Mouse (Mus musculus): ENCODE results near the gene Yipf2. TPM values are rescaled to one million over a fixed set of nuclear protein-coding genes. Genes with fewer than 3 reads are reported as not detected.

Gene Yipf2
- polyA plus RNA-seq, 1 experiment from 2014 or later, result 30.2 TPM

- 1% methylated on average over 44 of the region's 45 CpGs for WGBS
- Histone ChIP-seq H3K27me3 (ENCODE audit: insufficient read depth, low read length) (no peaks in the 10 kb centered on the region), H3K4me3 (replicated peaks; ENCODE audit: low read depth, low read length) (peak within 1 kb of the TSS; percentile 71), H3K9ac (ENCODE audit: low read depth, low read length) (peak within 1 kb of the TSS; percentile 78), H3K36me3 (ENCODE audit: insufficient read depth, low read length) (no peaks in the 10 kb centered on the region), H3K4me2 (ENCODE audit: low read length) (peak within 1 kb of the TSS; percentile 71), H3K9me3 (replicated peaks; ENCODE audit: low read length) (no peaks in the 10 kb centered on the region), H3K27ac (peak within 1 kb of the TSS; percentile 95), H3K4me1 (replicated peaks; ENCODE audit: insufficient read depth, low read length) (peaks cover 10% of the 10 kb centered on the region)
- no peak for TF ChIP-seq CTCF (IDR thresholded peaks at IDR 0.05; ENCODE audit: low read depth)
- peak; percentile 99 for DNase-seq (ENCODE audit: low spot score)
- peak; percentile 96 for ATAC-seq (replicated peaks; ENCODE audit: low FRiP score, low read depth)
These were observed 23.1 kb upstream of the Yipf2 start, which contains the start of gene Smarca4 for GRCm38 (mm10) chr9:21615617-21616231. Gene Smarca4 (plus strand): TSS chr9:21616169.

- Histone ChIP-seq H3K36me3 (ENCODE audit: insufficient read depth, low read length) (no peaks in the 10 kb centered on the region), H3K9ac (ENCODE audit: low read depth, low read length) (peak overlapping the region; percentile 72), H3K4me3 (replicated peaks; ENCODE audit: low read depth, low read length) (peak overlapping the region; percentile 51), H3K27ac (peak overlapping the region; percentile 90), H3K27me3 (ENCODE audit: insufficient read depth, low read length) (no peaks in the 10 kb centered on the region), H3K4me2 (ENCODE audit: low read length) (peak overlapping the region; percentile 68), H3K9me3 (replicated peaks; ENCODE audit: low read length) (no peaks in the 10 kb centered on the region), H3K4me1 (replicated peaks; ENCODE audit: insufficient read depth, low read length) (peaks cover 10% of the 10 kb centered on the region)
- ATAC-seq (replicated peaks; ENCODE audit: low FRiP score, low read depth) (no peak), DNase-seq (ENCODE audit: low spot score) (peak; percentile 18)
- 72% methylated on average over 15 of the region's 15 CpGs for WGBS
- no peak for TF ChIP-seq CTCF (IDR thresholded peaks at IDR 0.05; ENCODE audit: low read depth)
These were observed 22.4 kb upstream of the Yipf2 start for GRCm38 (mm10) chr9:21614864-21615616.

- H3K4me2 ChIP-seq (ENCODE audit: low read length), result no peak overlapping the region
- DNase-seq (ENCODE audit: low spot score) (no peak), ATAC-seq (replicated peaks; ENCODE audit: low FRiP score, low read depth) (no peak)
- no peak overlapping the region for H3K27ac ChIP-seq
- H3K36me3 ChIP-seq (ENCODE audit: insufficient read depth, low read length), result no peaks in the 10 kb centered on the region
- H3K9ac ChIP-seq (ENCODE audit: low read depth, low read length), result no peak overlapping the region
- no peaks in the 10 kb centered on the region for H3K27me3 ChIP-seq (ENCODE audit: insufficient read depth, low read length)
- 86% methylated on average over 1 of the region's 1 CpGs for WGBS
- no peak for TF ChIP-seq CTCF (IDR thresholded peaks at IDR 0.05; ENCODE audit: low read depth)
- no peak overlapping the region for H3K4me3 ChIP-seq (replicated peaks; ENCODE audit: low read depth, low read length)
- no peaks in the 10 kb centered on the region for H3K4me1 ChIP-seq (replicated peaks; ENCODE audit: insufficient read depth, low read length)
- no peaks in the 10 kb centered on the region for H3K9me3 ChIP-seq (replicated peaks; ENCODE audit: low read length)
These were observed 17.2 kb upstream of the Yipf2 start for GRCm38 (mm10) chr9:21609861-21610260.

GRCm38 (mm10) chr9:21606648-21607047 lies 14.0 kb upstream of the Yipf2 start:
- no peak for TF ChIP-seq CTCF (IDR thresholded peaks at IDR 0.05; ENCODE audit: low read depth)
- H3K9ac ChIP-seq (ENCODE audit: low read depth, low read length), result no peak overlapping the region
- 75% methylated on average over 1 of the region's 1 CpGs for WGBS

GRCm38 (mm10) chr9:21605865-21606264 lies 13.2 kb upstream of the Yipf2 start:
- no peak overlapping the region for H3K9ac ChIP-seq (ENCODE audit: low read depth, low read length)
- H3K9me3 ChIP-seq (replicated peaks; ENCODE audit: low read length), result no peaks in the 10 kb centered on the region
- TF ChIP-seq CTCF (IDR thresholded peaks at IDR 0.05; ENCODE audit: low read depth), result no peak
- ATAC-seq (replicated peaks; ENCODE audit: low FRiP score, low read depth) (no peak), DNase-seq (ENCODE audit: low spot score) (no peak)
- H3K4me1 ChIP-seq (replicated peaks; ENCODE audit: insufficient read depth, low read length), result no peaks in the 10 kb centered on the region
- no peaks in the 10 kb centered on the region for H3K27me3 ChIP-seq (ENCODE audit: insufficient read depth, low read length)
- no peak overlapping the region for H3K4me2 ChIP-seq (ENCODE audit: low read length)
- no peaks in the 10 kb centered on the region for H3K36me3 ChIP-seq (ENCODE audit: insufficient read depth, low read length)
- 79% methylated on average over 5 of the region's 5 CpGs for WGBS
- no peak overlapping the region for H3K27ac ChIP-seq
- no peak overlapping the region for H3K4me3 ChIP-seq (replicated peaks; ENCODE audit: low read depth, low read length)

More at GRCm38 (mm10) chr9:21606648-21607047, 14.0 kb upstream of the Yipf2 start:
- Histone ChIP-seq H3K9me3 (replicated peaks; ENCODE audit: low read length) (no peaks in the 10 kb centered on the region), H3K4me2 (ENCODE audit: low read length) (no peak overlapping the region), H3K36me3 (ENCODE audit: insufficient read depth, low read length) (no peaks in the 10 kb centered on the region), H3K4me3 (replicated peaks; ENCODE audit: low read depth, low read length) (no peak overlapping the region), H3K27ac (no peak overlapping the region), H3K4me1 (replicated peaks; ENCODE audit: insufficient read depth, low read length) (no peaks in the 10 kb centered on the region), H3K27me3 (ENCODE audit: insufficient read depth, low read length) (no peaks in the 10 kb centered on the region)
- ATAC-seq (replicated peaks; ENCODE audit: low FRiP score, low read depth) (no peak), DNase-seq (ENCODE audit: low spot score) (no peak)

- H3K4me1 ChIP-seq (replicated peaks; ENCODE audit: insufficient read depth, low read length), result no peaks in the 10 kb centered on the region
- H3K9me3 ChIP-seq (replicated peaks; ENCODE audit: low read length), result no peaks in the 10 kb centered on the region
- TF ChIP-seq CTCF (IDR thresholded peaks at IDR 0.05; ENCODE audit: low read depth), result peak; percentile 28; the same call in 1 of the 2 replicates
- H3K27ac ChIP-seq, result no peak overlapping the region
- no peak for DNase-seq (ENCODE audit: low spot score)
- H3K27me3 ChIP-seq (ENCODE audit: insufficient read depth, low read length), result no peaks in the 10 kb centered on the region
- no peak overlapping the region for H3K4me2 ChIP-seq (ENCODE audit: low read length)
- no peaks in the 10 kb centered on the region for H3K36me3 ChIP-seq (ENCODE audit: insufficient read depth, low read length)
- WGBS, result 71% methylated on average over 5 of the region's 5 CpGs
- ATAC-seq (replicated peaks; ENCODE audit: low FRiP score, low read depth), result no peak
- no peak overlapping the region for H3K4me3 ChIP-seq (replicated peaks; ENCODE audit: low read depth, low read length)
- H3K9ac ChIP-seq (ENCODE audit: low read depth, low read length), result no peak overlapping the region
These were observed 11.5 kb upstream of the Yipf2 start for GRCm38 (mm10) chr9:21604119-21604518.
